Mouse (Mus musculus) kidney, embryonic 14.5 days (tissue): ENCODE results near the gene Lgsn. TPM values are rescaled to one million over a fixed set of nuclear protein-coding genes. Genes with fewer than 3 reads are reported as not detected.
A peak's percentile ranks its signal among the peaks of the same experiment; 100 is the strongest.

Experiments
- ATAC-seq: fragments of 200-750 bp; cut with Nextera tagmentation; 2 replicates; pipeline ENCODE4 v1.8.0; 2017; ENCODE audit warnings: moderate number of reproducible peaks, mild to moderate bottlenecking, moderate TSS enrichment, moderate library complexity; ENCODE audit not compliant: low FRiP score, low TSS enrichment
- H3K27ac ChIP-seq: fragments of 300-500 bp; sonication (generic); 2 replicates; pipeline ENCODE4 v1.5.1; 2014; ENCODE audit warnings: low read depth, mild to moderate bottlenecking, low read length, moderate library complexity, mixed read lengths
- H3K27me3 ChIP-seq: fragments of 300-500 bp; sonication (generic); 2 replicates; pipeline ENCODE4 v1.6.1; 2014; ENCODE audit warnings: mild to moderate bottlenecking, low read length; ENCODE audit not compliant: control insufficient read depth, insufficient read depth
- H3K36me3 ChIP-seq: fragments of 300-500 bp; sonication (generic); 2 replicates; pipeline ENCODE4 v1.6.1; 2014; ENCODE audit warnings: low read length, mixed read lengths; ENCODE audit not compliant: control insufficient read depth, insufficient read depth
- H3K4me1 ChIP-seq: fragments of 300-500 bp; sonication (generic); 2 replicates; pipeline ENCODE4 v1.6.1; 2014; ENCODE audit warnings: low read length, mixed read lengths; ENCODE audit not compliant: control insufficient read depth, insufficient read depth
- H3K4me2 ChIP-seq: fragments of 300-500 bp; sonication (generic); replicated peaks from 2 replicates; pipeline ENCODE4 v1.6.1; 2014; ENCODE audit warnings: low read depth, mild to moderate bottlenecking, low read length
- H3K4me3 ChIP-seq: fragments of 300-500 bp; sonication (generic); 2 replicates; pipeline ENCODE4 v1.5.1; 2014; ENCODE audit warnings: mild to moderate bottlenecking, low read length
- H3K9ac ChIP-seq: fragments of 300-500 bp; sonication (generic); 2 replicates; pipeline ENCODE4 v1.6.1; 2014; ENCODE audit warnings: low read depth, mild to moderate bottlenecking, low read length, moderate library complexity
- H3K9me3 ChIP-seq: fragments of 300-500 bp; sonication (generic); 2 replicates; pipeline ENCODE4 v1.6.1; 2016; ENCODE audit warnings: low read length; ENCODE audit not compliant: control insufficient read depth
- WGBS: fragments of 180-500 bp; shearing (Covaris S2); extraction: QIAGEN DNeasy Blood & Tissue Kit; methylation state at CpG from one replicate; pipeline ENCODE4 v1.1.7; 2014; 5-methylcytosine and 5-hydroxymethylcytosine counted together
- polyA plus RNA-seq: library from polyadenylated mRNA; unstranded; fragments of >200 nt; fragmentation: Nextera tagmentation; extraction: Ambion mirVana; gene quantifications from 2 replicates; pipeline ENCODE4 v1.2.1, GENCODE M21; 2014

Lgsn gene
- not detected in 2 replicates for polyA plus RNA-seq

- Histone ChIP-seq H3K27me3 (no peaks in the 10 kb centered on the region), H3K9me3 (no peaks in the 10 kb centered on the region), H3K4me1 (no peaks in the 10 kb centered on the region), H3K36me3 (no peaks in the 10 kb centered on the region), H3K4me2 (no peak within 1 kb of the TSS), H3K4me3 (no peak within 1 kb of the TSS), H3K27ac (no peak within 1 kb of the TSS), H3K9ac (no peak within 1 kb of the TSS)
- no peak for ATAC-seq
- WGBS, result 50% methylated on average over 5 of the region's 5 CpGs
Observed at GRCm38 (mm10) chr1:31176101-31176500, at the start of gene Lgsn. Gene Lgsn, plus strand, starts transcription at chr1:31176401.

- no peaks in the 10 kb centered on the region for H3K27me3 ChIP-seq
- 71% methylated on average over 3 of the region's 3 CpGs for WGBS
- H3K4me2 ChIP-seq, result no peak overlapping the region
- H3K9ac ChIP-seq, result no peak overlapping the region
- H3K36me3 ChIP-seq, result no peaks in the 10 kb centered on the region
- H3K4me1 ChIP-seq, result no peaks in the 10 kb centered on the region
- H3K27ac ChIP-seq, result no peak overlapping the region
- H3K9me3 ChIP-seq, result no peaks in the 10 kb centered on the region
- ATAC-seq, result no peak
- H3K4me3 ChIP-seq, result no peak overlapping the region
Observed at GRCm38 (mm10) chr1:31138387-31138786, 37.8 kb upstream of the Lgsn start.

- no peak for ATAC-seq
- no peak overlapping the region for H3K9ac ChIP-seq
- 55% methylated on average over 8 of the region's 8 CpGs for WGBS
- H3K4me2 ChIP-seq, result no peak overlapping the region
- H3K4me1 ChIP-seq, result no peaks in the 10 kb centered on the region
- H3K27ac ChIP-seq, result no peak overlapping the region
- no peaks in the 10 kb centered on the region for H3K36me3 ChIP-seq
- no peak overlapping the region for H3K4me3 ChIP-seq
- no peaks in the 10 kb centered on the region for H3K27me3 ChIP-seq
- no peaks in the 10 kb centered on the region for H3K9me3 ChIP-seq
Observed at GRCm38 (mm10) chr1:31142288-31143094, 33.7 kb upstream of the Lgsn start.

- no peak overlapping the region for H3K4me2 ChIP-seq
- no peaks in the 10 kb centered on the region for H3K4me1 ChIP-seq
- no peaks in the 10 kb centered on the region for H3K36me3 ChIP-seq
- no peak for ATAC-seq
- H3K4me3 ChIP-seq, result no peak overlapping the region
- H3K9me3 ChIP-seq, result no peaks in the 10 kb centered on the region
- H3K27me3 ChIP-seq, result no peaks in the 10 kb centered on the region
- 78% methylated on average over 2 of the region's 2 CpGs for WGBS
- H3K9ac ChIP-seq, result no peak overlapping the region
- H3K27ac ChIP-seq, result no peak overlapping the region
Observed at GRCm38 (mm10) chr1:31143571-31143970, 32.6 kb upstream of the Lgsn start.

- ATAC-seq, result no peak
- H3K27ac ChIP-seq, result peak overlapping the region; percentile 17; the same call in 1 of the 2 replicates
Observed at GRCm38 (mm10) chr1:31149671-31150070, 26.5 kb upstream of the Lgsn start.

GRCm38 (mm10) chr1:31150546-31150945 lies 25.7 kb upstream of the Lgsn start:
- WGBS, result 50% methylated on average over 3 of the region's 3 CpGs
- H3K27me3 ChIP-seq, result no peaks in the 10 kb centered on the region
- no peak overlapping the region for H3K4me2 ChIP-seq
- H3K9ac ChIP-seq, result no peak overlapping the region
- 0 out of 2 replicates have a peak, but pooled peaks cover 4% of the 10 kb centered on the region for H3K4me1 ChIP-seq
- no peak overlapping the region for H3K4me3 ChIP-seq
- ATAC-seq, result no peak
- H3K27ac ChIP-seq, result no peak overlapping the region
- H3K9me3 ChIP-seq, result no peaks in the 10 kb centered on the region
- no peaks in the 10 kb centered on the region for H3K36me3 ChIP-seq

More at GRCm38 (mm10) chr1:31149671-31150070, 26.5 kb upstream of the Lgsn start:
- no peaks in the 10 kb centered on the region for H3K36me3 ChIP-seq
- H3K27me3 ChIP-seq, result no peaks in the 10 kb centered on the region
- no peak overlapping the region for H3K9ac ChIP-seq
- H3K4me1 ChIP-seq, result 0 out of 2 replicates have a peak, but pooled peaks cover 4% of the 10 kb centered on the region
- H3K4me2 ChIP-seq, result no peak overlapping the region
- H3K9me3 ChIP-seq, result no peaks in the 10 kb centered on the region
- WGBS, result 30% methylated on average over 6 of the region's 6 CpGs
- H3K4me3 ChIP-seq, result no peak overlapping the region

- Histone ChIP-seq H3K9me3 (no peaks in the 10 kb centered on the region), H3K4me3 (no peak overlapping the region), H3K4me2 (no peak overlapping the region), H3K27me3 (no peaks in the 10 kb centered on the region), H3K4me1 (0 out of 2 replicates have a peak, but pooled peaks cover 4% of the 10 kb centered on the region), H3K27ac (no peak overlapping the region), H3K36me3 (no peaks in the 10 kb centered on the region), H3K9ac (no peak overlapping the region)
- 53% methylated on average over 2 of the region's 2 CpGs for WGBS
- no peak for ATAC-seq
Observed at GRCm38 (mm10) chr1:31152799-31153426, 23.3 kb upstream of the Lgsn start.

GRCm38 (mm10) chr1:31153793-31154349 lies 22.3 kb upstream of the Lgsn start:
- no peaks in the 10 kb centered on the region for H3K36me3 ChIP-seq

GRCm38 (mm10) chr1:31156185-31156584 lies 20.0 kb upstream of the Lgsn start:
- Histone ChIP-seq H3K36me3 (no peaks in the 10 kb centered on the region), H3K9ac (no peak overlapping the region), H3K27me3 (no peaks in the 10 kb centered on the region), H3K4me1 (no peaks in the 10 kb centered on the region), H3K9me3 (no peaks in the 10 kb centered on the region; the same call in 1 of the 2 replicates), H3K4me2 (no peak overlapping the region), H3K27ac (no peak overlapping the region), H3K4me3 (no peak overlapping the region)
- ATAC-seq, result no peak
- WGBS, result 88% methylated on average over 2 of the region's 2 CpGs

More at GRCm38 (mm10) chr1:31153793-31154349, 22.3 kb upstream of the Lgsn start:
- H3K9me3 ChIP-seq, result no peaks in the 10 kb centered on the region
- H3K4me2 ChIP-seq, result no peak overlapping the region
- no peaks in the 10 kb centered on the region for H3K27me3 ChIP-seq
- ATAC-seq, result peak; percentile 79; the same call in 1 of the 2 replicates
- 0 out of 2 replicates have a peak, but pooled peaks cover 4% of the 10 kb centered on the region for H3K4me1 ChIP-seq
- H3K27ac ChIP-seq, result no peak overlapping the region
- no peak overlapping the region for H3K4me3 ChIP-seq
- 23% methylated on average over 7 of the region's 7 CpGs for WGBS
- no peak overlapping the region for H3K9ac ChIP-seq
